30 mouse cellular contexts compared by ENCODE assay signal in genomic region chr17:35157254-35157653, GRCm38 (mm10). TPM values are rescaled to one million over a fixed set of nuclear protein-coding genes. Genes with fewer than 3 reads are reported as not detected.
"Had no signal": no experiment of that assay in that cellular context is flagged by ENCODE, and none has a peak within 500 bp of the region (broad histone marks: within the 10 kb centered on the region; RNA-seq: fewer than 3 reads in every experiment).

No protein-coding gene starts in this region.

- DNase-seq: gastrocnemius, adult 2 months; gastrocnemius, postnatal 10 days; gastrocnemius, postnatal 25 days; heart, postnatal 10 days; heart, postnatal 4 days; kidney, adult 18-20 months; kidney, adult 8-10 months; kidney, postnatal 10 days; liver; liver, embryonic 13.5 days had no signal

- ATAC-seq: hindbrain, embryonic 16.5 days; inflammation-experienced regulatory T-cells, adult 6 months; intestine, embryonic 15.5 days; intestine, postnatal 0 days had no signal

- H3K4me3 ChIP-seq: gastrocnemius, adult 2 months; heart, embryonic 10.5 days; heart, embryonic 12.5 days; hindbrain, embryonic 12.5 days; intestine, embryonic 15.5 days; layer of hippocampus, adult 2 months; left cerebral cortex, adult 2 months; limb, embryonic 10.5 days; limb, embryonic 12.5 days; liver, embryonic 13.5 days had no signal

- H3K9me3 ChIP-seq: heart, embryonic 10.5 days; heart, embryonic 12.5 days; hindbrain, embryonic 10.5 days; hindbrain, embryonic 12.5 days; intestine, embryonic 15.5 days; limb, embryonic 10.5 days; limb, embryonic 12.5 days; liver, embryonic 13.5 days had no signal

- H3K27me3 ChIP-seq: heart, embryonic 12.5 days; hindbrain, embryonic 12.5 days; intestine, embryonic 15.5 days; limb, embryonic 12.5 days; liver, embryonic 13.5 days had no signal

- H3K4me2 ChIP-seq: heart, embryonic 12.5 days; hindbrain, embryonic 12.5 days; hindbrain, embryonic 14.5 days; intestine, embryonic 15.5 days; limb, embryonic 12.5 days; liver, embryonic 11.5 days; liver, embryonic 13.5 days had no signal

RNA-seq across cellular contexts. Expression of gene Apom, which starts 25.4 kb away (rescaled TPM):
- total RNA-seq: gastrocnemius, adult 2 months; gastrocnemius, postnatal 10 days; gastrocnemius, postnatal 25 days; granulocyte monocyte progenitor cell, adult 5-6 weeks; heart, postnatal 10 days; heart, postnatal 25 days; heart, postnatal 4 days; layer of hippocampus, postnatal 10 days; layer of hippocampus, postnatal 25 days; left cerebral cortex, adult 2 months; left cerebral cortex, postnatal 14 days; left cerebral cortex, postnatal 36 days had no signal
- polyA plus RNA-seq: hindbrain, embryonic 12.5 days; hindbrain, embryonic 16.5 days; inflammation-experienced regulatory T-cells, adult 6 months had no signal
